Mouse (Mus musculus) midbrain, embryonic 12.5 days (tissue): ENCODE data around the gene Pla2g5. TPM values are rescaled to one million over a fixed set of nuclear protein-coding genes. Genes with fewer than 3 reads are reported as not detected.
"Not testable (repeated sequence)": the region's sequence is repeated elsewhere in the genome, so short reads cannot be mapped to it uniquely, and the experiment has no call there.

Experiments
- ATAC-seq: fragments of 200-750 bp; cut with Nextera tagmentation; 2 replicates; pipeline ENCODE4 v1.8.0; 2017; ENCODE audit warnings: low read depth, moderate TSS enrichment, moderate library complexity; ENCODE audit not compliant: low FRiP score
- H3K27ac ChIP-seq: fragments of 300-500 bp; sonication (generic); replicated peaks from 2 replicates; pipeline ENCODE4 v1.5.1; 2016; ENCODE audit warnings: mild to moderate bottlenecking
- H3K27me3 ChIP-seq: fragments of 300-500 bp; sonication (generic); 2 replicates; pipeline ENCODE4 v1.6.1; 2016; ENCODE audit warnings: mild to moderate bottlenecking
- H3K36me3 ChIP-seq: fragments of 300-500 bp; sonication (generic); 2 replicates; pipeline ENCODE4 v1.6.1; 2016
- H3K4me1 ChIP-seq: fragments of 300-500 bp; sonication (generic); 2 replicates; pipeline ENCODE4 v1.6.1; 2016
- H3K4me2 ChIP-seq: fragments of 300-500 bp; sonication (generic); replicated peaks from 2 replicates; pipeline ENCODE4 v1.6.1; 2016; ENCODE audit warnings: mild to moderate bottlenecking, moderate library complexity
- H3K4me3 ChIP-seq: fragments of 300-500 bp; sonication (generic); 2 replicates; pipeline ENCODE4 v1.5.1; 2016; ENCODE audit warnings: mild to moderate bottlenecking
- H3K9ac ChIP-seq: fragments of 300-500 bp; sonication (generic); replicated peaks from 2 replicates; pipeline ENCODE4 v1.6.1; 2016; ENCODE audit warnings: mild to moderate bottlenecking, moderate library complexity
- H3K9me3 ChIP-seq: fragments of 300-500 bp; sonication (generic); 2 replicates; pipeline ENCODE4 v1.6.1; 2016; ENCODE audit warnings: mild to moderate bottlenecking
- WGBS: fragments of 180-500 bp; shearing (Covaris S2); methylation state at CpG from one replicate; pipeline ENCODE4 v1.1.7; 2016; 5-methylcytosine and 5-hydroxymethylcytosine counted together
- polyA plus RNA-seq: library from polyadenylated mRNA; unstranded; fragments of >200 nt; fragmentation: Nextera tagmentation; extraction: Ambion mirVana; gene quantifications from 2 replicates; pipeline ENCODE4 v1.2.1, GENCODE M21; 2016

The Pla2g5 gene
- polyA plus RNA-seq, 1 experiment from 2014 or later, result not detected

DNA sequence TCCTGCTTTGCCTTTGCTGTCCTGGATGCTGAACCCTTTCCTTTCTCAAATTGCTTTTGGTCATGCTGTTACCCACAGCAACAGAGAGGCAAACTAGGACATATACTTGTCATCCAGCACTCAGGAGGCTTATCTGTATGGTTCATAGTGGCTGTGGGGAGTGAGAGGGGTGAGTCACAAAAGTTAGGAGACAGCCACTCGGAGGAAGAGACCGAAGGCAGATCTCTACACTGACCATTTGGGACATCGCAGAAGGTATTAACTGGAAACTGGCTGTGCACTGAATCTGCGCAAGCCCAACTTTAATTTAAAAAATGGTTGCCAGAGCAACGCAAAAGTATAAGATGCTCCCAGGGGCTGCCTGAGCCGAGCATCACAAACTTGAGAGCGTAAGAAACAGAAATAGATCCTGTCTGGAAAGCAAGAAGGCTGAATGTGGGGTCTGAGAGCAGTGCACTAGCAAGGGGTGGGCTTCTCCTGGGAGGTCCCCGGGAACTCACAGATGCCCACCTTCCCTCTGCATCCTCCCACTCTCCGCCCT lies 8.1 kb downstream of the Pla2g5 start:
- H3K36me3 ChIP-seq, result no peaks in the 10 kb centered on the region
- H3K27ac ChIP-seq, result no peak overlapping the region
- H3K27me3 ChIP-seq, result peaks cover 13% of the 10 kb centered on the region; the same call in 1 of the 2 replicates
- ATAC-seq, result no peak
- H3K9me3 ChIP-seq, result no peaks in the 10 kb centered on the region
- no peak overlapping the region for H3K4me3 ChIP-seq
- H3K4me2 ChIP-seq, result no peak overlapping the region
- no peak overlapping the region for H3K9ac ChIP-seq
- no peaks in the 10 kb centered on the region for H3K4me1 ChIP-seq
- WGBS, result 89% methylated on average over 9 of the region's 9 CpGs

DNA sequence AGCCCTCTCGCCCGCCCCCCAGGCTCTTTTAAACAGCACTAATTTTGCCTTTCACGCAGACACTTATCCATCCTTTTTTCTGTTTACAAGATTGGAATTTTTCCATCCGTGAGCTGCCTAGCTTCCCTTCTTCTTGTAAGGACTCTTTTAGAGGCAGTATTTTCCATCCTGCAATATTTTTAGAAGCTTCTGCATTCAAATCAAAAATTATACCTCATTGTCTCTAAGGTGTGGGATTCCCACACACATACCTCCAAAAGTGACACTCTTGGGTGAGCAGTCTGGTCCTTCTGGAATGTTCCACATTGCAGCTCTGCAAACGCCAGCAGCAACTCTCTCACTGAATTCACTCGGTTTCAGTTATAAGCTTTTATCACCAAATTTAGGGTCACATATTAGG lies 10.3 kb downstream of the Pla2g5 start:
- 73% methylated on average over 6 of the region's 6 CpGs for WGBS
- no peaks in the 10 kb centered on the region for H3K9me3 ChIP-seq
- no peak overlapping the region; the same call in 1 of the 2 replicates for H3K9ac ChIP-seq

DNA sequence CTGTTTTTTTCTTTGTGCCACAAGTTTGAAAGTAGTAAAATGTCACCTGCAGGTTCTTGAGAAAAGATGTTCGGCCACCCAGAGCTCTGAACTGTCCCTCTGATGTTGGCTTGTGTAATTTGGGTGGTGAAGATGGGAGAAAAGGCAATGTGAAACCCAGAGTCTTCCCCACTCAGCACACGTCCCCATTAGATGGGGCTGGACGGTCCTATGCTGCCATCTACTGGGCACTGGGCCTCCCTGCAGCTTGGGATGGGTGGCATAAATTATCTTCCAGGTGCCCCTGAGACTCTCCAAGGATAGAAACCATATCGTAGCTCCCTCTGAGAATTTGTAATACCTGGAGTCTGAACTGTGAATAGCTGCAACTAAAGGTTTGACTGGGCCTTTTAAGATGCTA lies 11.8 kb downstream of the Pla2g5 start:
- no peak for ATAC-seq
- H3K27ac ChIP-seq, result no peak overlapping the region
- H3K4me1 ChIP-seq, result no peaks in the 10 kb centered on the region
- H3K36me3 ChIP-seq, result no peaks in the 10 kb centered on the region
- peaks cover 13% of the 10 kb centered on the region; the same call in 1 of the 2 replicates for H3K27me3 ChIP-seq
- 4% methylated on average over 4 of the region's 4 CpGs for WGBS
- no peak overlapping the region for H3K4me2 ChIP-seq
- H3K9me3 ChIP-seq, result no peaks in the 10 kb centered on the region
- no peak overlapping the region for H3K9ac ChIP-seq
- no peak overlapping the region for H3K4me3 ChIP-seq

More for the DNA sequence above, 10.3 kb downstream of the Pla2g5 start:
- H3K4me1 ChIP-seq, result no peaks in the 10 kb centered on the region
- H3K27me3 ChIP-seq, result peaks cover 13% of the 10 kb centered on the region; the same call in 1 of the 2 replicates
- no peak overlapping the region for H3K27ac ChIP-seq
- no peak overlapping the region for H3K4me3 ChIP-seq
- no peak overlapping the region for H3K4me2 ChIP-seq
- H3K36me3 ChIP-seq, result no peaks in the 10 kb centered on the region
- no peak for ATAC-seq

DNA sequence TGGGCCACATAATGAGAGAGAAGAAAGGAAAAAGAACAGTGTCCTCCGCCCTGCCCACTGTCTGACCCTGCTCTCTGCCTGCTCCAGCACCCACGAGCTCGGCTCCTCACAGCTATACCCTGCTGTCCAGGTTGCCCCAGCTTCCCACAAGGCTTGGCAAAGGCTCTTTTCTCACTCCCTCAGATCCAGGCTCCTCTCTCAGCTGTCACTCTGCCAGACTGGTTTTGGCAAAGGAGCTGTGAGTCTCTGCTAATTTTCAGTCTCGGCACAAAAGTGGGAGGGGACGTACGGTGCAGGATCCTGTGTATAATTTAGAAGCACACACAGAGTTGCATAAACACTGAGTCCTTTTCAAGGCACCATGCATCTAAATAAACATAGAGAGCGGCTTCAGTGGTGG lies 21.9 kb downstream of the Pla2g5 start:
- no peak for ATAC-seq
- WGBS, result 89% methylated on average over 7 of the region's 7 CpGs
- H3K4me1 ChIP-seq, result no peaks in the 10 kb centered on the region
- H3K36me3 ChIP-seq, result no peaks in the 10 kb centered on the region
- H3K27me3 ChIP-seq, result no peaks in the 10 kb centered on the region
- H3K9ac ChIP-seq, result no peak overlapping the region
- peaks cover 20% of the 10 kb centered on the region; the same call in 1 of the 2 replicates for H3K9me3 ChIP-seq
- H3K4me2 ChIP-seq, result no peak overlapping the region
- no peak overlapping the region for H3K27ac ChIP-seq
- no peak overlapping the region for H3K4me3 ChIP-seq

DNA sequence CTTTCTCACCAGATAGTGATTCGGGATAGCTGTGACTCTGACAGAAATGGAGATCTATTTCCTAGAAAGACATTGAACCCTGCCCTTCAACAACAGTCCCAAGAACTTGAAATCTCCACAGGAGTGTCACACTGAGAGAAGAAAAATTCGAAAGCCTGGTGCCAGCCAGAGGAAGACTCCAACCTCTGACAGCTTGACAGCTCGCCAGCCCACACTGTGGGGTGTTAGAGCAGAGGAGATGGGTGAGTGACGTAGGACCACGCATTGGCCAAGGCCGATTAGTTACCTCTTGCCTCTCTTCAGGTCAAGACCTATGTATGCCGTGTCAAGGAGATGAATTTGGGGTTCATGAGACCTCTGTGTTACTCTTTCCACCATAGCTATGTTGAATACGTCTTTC lies 22.6 kb downstream of the Pla2g5 start:
- H3K4me1 ChIP-seq, result no peaks in the 10 kb centered on the region
- no peak overlapping the region for H3K27ac ChIP-seq
- 83% methylated on average over 8 of the region's 8 CpGs for WGBS
- ATAC-seq, result no peak
- no peak overlapping the region for H3K4me2 ChIP-seq
- H3K4me3 ChIP-seq, result no peak overlapping the region
- H3K27me3 ChIP-seq, result no peaks in the 10 kb centered on the region
- H3K9me3 ChIP-seq, result peaks cover 20% of the 10 kb centered on the region; the same call in 1 of the 2 replicates
- H3K36me3 ChIP-seq, result no peaks in the 10 kb centered on the region
- no peak overlapping the region for H3K9ac ChIP-seq

DNA sequence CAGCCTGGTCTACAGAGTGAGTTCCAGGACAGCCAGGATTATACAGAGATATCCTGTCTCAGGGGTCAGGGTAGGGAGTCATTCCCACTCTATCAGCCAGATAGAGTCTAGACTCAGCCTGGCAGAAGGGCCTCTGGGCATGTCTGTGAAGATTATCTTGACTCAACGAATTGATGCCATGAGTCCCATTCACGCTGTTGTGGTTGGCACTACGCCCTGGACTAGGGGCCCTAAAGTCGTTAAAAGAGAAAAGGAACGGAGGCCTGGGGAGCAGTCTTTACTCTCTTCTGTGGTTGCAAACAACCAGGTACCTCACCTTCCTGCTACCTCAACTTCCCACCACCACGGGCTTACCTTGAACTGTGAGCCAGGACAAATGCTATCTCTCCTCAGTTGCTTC lies 23.5 kb downstream of the Pla2g5 start:
- 82% methylated on average over 6 of the region's 6 CpGs for WGBS
- no peak overlapping the region for H3K4me2 ChIP-seq
- no peak overlapping the region for H3K9ac ChIP-seq
- no peak overlapping the region for H3K4me3 ChIP-seq
- ATAC-seq, result no peak
- peaks cover 13% of the 10 kb centered on the region; the same call in 1 of the 2 replicates for H3K9me3 ChIP-seq
- H3K27ac ChIP-seq, result no peak overlapping the region
- H3K27me3 ChIP-seq, result no peaks in the 10 kb centered on the region
- H3K36me3 ChIP-seq, result no peaks in the 10 kb centered on the region
- H3K4me1 ChIP-seq, result no peaks in the 10 kb centered on the region

DNA sequence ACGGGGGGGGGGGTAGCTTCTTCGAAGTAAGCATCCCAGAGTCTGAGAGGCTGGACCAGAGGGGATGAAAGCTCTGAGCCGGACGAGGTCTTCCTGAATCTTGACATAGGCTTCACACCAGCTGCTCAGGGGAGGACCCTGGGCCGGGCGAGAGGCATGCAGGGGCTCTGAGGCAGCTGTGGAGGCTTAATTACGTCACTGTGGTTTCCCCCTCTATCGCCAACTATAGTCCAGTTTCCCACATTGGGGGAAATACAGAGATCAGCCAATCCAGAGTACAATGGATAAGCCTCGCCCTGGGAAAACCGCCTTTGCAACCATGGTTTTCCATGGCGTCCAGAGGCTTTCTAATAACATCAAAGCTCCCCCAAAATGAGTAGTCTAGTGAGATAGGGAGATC lies 36.1 kb downstream of the Pla2g5 start:
- H3K4me2 ChIP-seq, result no peak overlapping the region
- no peak overlapping the region for H3K4me3 ChIP-seq
- H3K9me3 ChIP-seq, result no peaks in the 10 kb centered on the region
- WGBS, result 49% methylated on average over 11 of the region's 11 CpGs
- H3K4me1 ChIP-seq, result peaks cover 3% of the 10 kb centered on the region; the same call in 1 of the 2 replicates
- H3K27me3 ChIP-seq, result no peaks in the 10 kb centered on the region; the same call in 1 of the 2 replicates
- no peak for ATAC-seq
- H3K27ac ChIP-seq, result no peak overlapping the region
- no peaks in the 10 kb centered on the region for H3K36me3 ChIP-seq
- no peak overlapping the region for H3K9ac ChIP-seq

DNA sequence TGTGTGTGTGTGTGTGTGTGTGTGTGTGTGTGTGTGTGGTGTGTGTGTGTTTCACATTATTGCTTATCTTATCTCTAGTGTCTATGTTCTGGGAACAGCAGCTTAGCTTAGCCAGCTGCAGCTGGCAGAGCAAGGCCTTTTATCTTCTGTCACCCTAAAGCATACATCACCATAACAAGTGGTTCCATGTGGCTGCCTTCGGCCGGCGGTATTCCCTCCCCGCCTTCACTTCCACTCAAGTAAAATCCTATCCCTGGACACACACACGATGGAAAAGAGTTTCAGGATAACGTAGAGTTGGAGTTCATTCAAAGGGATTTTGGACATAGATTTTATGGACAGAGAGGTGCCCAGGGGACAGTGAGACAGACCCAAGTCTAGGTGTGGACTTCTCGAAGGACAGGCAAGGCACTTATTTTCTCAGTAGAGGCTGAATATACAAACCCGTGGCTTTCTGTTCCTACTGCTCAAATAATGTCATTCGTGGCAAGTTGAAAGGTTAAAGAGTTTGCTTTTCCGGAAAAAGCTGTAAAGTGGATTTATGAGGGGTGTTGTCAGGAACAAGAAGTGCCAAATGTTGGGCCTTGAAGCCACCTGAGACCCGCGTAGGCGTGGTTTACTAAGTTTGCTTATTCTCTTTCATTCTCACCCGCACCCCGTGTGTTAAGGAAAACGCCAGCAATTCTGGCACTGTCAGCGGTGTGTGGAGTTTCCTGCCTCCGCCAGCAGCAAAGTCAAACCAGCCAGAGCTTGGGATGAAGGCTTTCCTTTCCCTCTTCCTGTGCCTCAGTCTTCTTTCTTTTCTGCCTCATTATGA lies 37.3 kb downstream of the Pla2g5 start:
- 68% methylated on average over 18 of the region's 18 CpGs for WGBS
- H3K36me3 ChIP-seq, result no peaks in the 10 kb centered on the region
- ATAC-seq, result no peak
- H3K4me3 ChIP-seq, result no peak overlapping the region
- H3K4me1 ChIP-seq, result peaks cover 3% of the 10 kb centered on the region; the same call in 1 of the 2 replicates
- no peaks in the 10 kb centered on the region for H3K9me3 ChIP-seq
- H3K4me2 ChIP-seq, result no peak overlapping the region
- H3K27ac ChIP-seq, result no peak overlapping the region
- H3K9ac ChIP-seq, result no peak overlapping the region
- H3K27me3 ChIP-seq, result no peaks in the 10 kb centered on the region; the same call in 1 of the 2 replicates

DNA sequence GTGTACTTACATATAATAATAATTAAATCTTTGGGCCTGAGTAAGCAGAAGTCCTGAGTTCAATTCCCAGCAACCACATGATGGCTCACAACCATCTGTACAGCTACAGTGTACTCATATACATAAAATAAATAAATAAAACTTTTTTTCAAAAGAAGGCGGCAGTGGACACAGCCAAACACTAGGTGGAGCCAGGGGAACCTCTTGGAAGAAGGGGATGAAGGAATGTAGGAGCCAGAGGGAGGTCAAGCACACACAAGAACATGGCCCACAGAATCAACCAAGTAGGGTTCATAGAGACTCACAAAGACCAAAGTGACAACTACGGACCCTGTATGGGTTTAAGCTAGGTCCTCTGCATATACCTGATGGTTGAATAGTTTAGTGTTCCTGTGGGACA lies 38.6 kb downstream of the Pla2g5 start:
- Histone ChIP-seq H3K27ac (no peak overlapping the region), H3K36me3 (no peaks in the 10 kb centered on the region), H3K4me2 (no peak overlapping the region), H3K4me3 (no peak overlapping the region), H3K9ac (no peak overlapping the region), H3K9me3 (no peaks in the 10 kb centered on the region), H3K4me1 (peaks cover 3% of the 10 kb centered on the region; the same call in 1 of the 2 replicates), H3K27me3 (no peaks in the 10 kb centered on the region; the same call in 1 of the 2 replicates)
- WGBS, result 87% methylated on average over 2 of the region's 2 CpGs
- ATAC-seq, result no peak

DNA sequence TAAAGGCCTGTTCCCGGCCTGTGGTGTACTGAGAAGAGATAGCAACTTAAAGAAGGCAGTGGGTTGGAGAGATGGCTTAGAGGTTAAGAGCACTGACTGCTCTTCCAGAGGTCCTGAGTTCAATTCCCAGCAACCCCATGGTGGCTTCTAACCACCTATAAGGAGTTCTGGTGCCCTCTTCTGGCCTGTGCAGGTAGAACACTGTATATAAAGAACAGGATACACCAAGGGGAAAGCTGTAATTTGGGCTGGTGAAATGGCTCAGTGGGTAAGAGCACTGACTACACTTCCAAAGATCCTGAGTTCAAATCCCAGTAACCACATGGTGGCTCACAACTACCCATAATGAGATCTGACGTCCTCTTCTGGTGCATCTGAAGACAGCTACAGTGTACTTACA lies 39.1 kb downstream of the Pla2g5 start:
- H3K27me3 ChIP-seq, H3K27ac ChIP-seq, H3K4me3 ChIP-seq, H3K4me2 ChIP-seq, H3K9ac ChIP-seq, H3K4me1 ChIP-seq, ATAC-seq, H3K36me3 ChIP-seq, H3K9me3 ChIP-seq: not testable (repeated sequence)
- WGBS, result 88% methylated on average over 2 of the region's 2 CpGs

DNA sequence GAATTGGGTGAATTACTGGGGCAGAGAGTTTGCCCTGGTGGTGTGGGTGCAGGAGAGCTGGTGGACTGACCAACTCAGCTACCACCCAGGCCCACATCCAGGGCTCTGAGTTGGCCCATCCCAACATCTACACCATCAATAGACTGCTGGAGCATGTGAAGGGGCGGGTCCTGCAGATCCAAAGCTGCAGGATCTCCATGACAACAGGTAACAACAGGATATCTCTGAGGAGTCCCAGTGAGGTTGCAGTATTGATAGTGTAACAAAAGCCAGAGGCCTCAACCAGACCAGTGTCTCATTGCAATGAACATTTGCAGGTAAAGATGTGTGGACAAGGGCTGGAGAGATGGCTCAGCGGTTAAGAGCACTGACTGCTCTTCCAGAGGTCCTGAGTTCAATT lies 42.2 kb downstream of the Pla2g5 start:
- no peaks in the 10 kb centered on the region for H3K36me3 ChIP-seq

DNA sequence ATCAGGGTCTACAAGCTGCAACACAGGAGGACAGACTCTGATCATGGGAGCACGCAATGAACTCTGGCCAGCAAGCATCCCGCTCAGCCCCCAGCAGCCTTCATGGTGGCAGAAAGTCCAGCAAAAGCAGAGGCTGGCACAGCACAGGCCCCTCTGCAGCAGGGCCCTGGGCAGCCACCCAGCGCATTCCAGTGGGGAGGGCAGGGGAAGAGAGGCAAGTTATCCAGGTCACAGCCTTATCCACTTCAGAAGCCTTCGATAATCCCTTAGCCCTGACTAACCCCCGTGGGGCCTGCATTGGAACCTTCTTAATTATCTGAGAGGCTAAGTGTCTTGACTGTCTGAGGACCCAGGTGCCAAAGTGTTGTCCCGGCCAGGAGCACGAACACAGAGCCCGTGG lies 44.2 kb downstream of the Pla2g5 start:
- H3K9ac ChIP-seq, result no peak overlapping the region
- peaks cover 5% of the 10 kb centered on the region for H3K27me3 ChIP-seq
- 35% methylated on average over 8 of the region's 8 CpGs for WGBS
- no peak for ATAC-seq
- no peaks in the 10 kb centered on the region for H3K9me3 ChIP-seq
- peaks cover 5% of the 10 kb centered on the region; the same call in 1 of the 2 replicates for H3K4me1 ChIP-seq
- no peak overlapping the region for H3K4me2 ChIP-seq
- H3K27ac ChIP-seq, result no peak overlapping the region
- H3K4me3 ChIP-seq, result no peak overlapping the region
- H3K36me3 ChIP-seq, result no peaks in the 10 kb centered on the region

More for the DNA sequence above, 42.2 kb downstream of the Pla2g5 start:
- no peak for ATAC-seq
- Histone ChIP-seq H3K27ac (no peak overlapping the region), H3K9ac (no peak overlapping the region), H3K9me3 (no peaks in the 10 kb centered on the region), H3K4me1 (peaks cover 5% of the 10 kb centered on the region; the same call in 1 of the 2 replicates), H3K27me3 (peaks cover 5% of the 10 kb centered on the region; the same call in 1 of the 2 replicates), H3K4me2 (no peak overlapping the region), H3K4me3 (no peak overlapping the region)
- WGBS, result 78% methylated on average over 2 of the region's 2 CpGs
